Mouse (Mus musculus) heart, postnatal 4 days (tissue): ENCODE measurements around the gene Cbx1. TPM values are rescaled to one million over a fixed set of nuclear protein-coding genes. Genes with fewer than 3 reads are reported as not detected.

Experiments
- DNase-seq: peaks from one replicate; pipeline ENCODE4 v3.0.0; 2021
- total RNA-seq, 2 experiments: library from RNA; stranded (reverse); gene quantifications; 2 replicates each; pipeline ENCODE4 v1.2.3; 2021

Gene Cbx1
- 10 to 100 TPM; 69.6 to 72.0 TPM for total RNA-seq

DNA sequence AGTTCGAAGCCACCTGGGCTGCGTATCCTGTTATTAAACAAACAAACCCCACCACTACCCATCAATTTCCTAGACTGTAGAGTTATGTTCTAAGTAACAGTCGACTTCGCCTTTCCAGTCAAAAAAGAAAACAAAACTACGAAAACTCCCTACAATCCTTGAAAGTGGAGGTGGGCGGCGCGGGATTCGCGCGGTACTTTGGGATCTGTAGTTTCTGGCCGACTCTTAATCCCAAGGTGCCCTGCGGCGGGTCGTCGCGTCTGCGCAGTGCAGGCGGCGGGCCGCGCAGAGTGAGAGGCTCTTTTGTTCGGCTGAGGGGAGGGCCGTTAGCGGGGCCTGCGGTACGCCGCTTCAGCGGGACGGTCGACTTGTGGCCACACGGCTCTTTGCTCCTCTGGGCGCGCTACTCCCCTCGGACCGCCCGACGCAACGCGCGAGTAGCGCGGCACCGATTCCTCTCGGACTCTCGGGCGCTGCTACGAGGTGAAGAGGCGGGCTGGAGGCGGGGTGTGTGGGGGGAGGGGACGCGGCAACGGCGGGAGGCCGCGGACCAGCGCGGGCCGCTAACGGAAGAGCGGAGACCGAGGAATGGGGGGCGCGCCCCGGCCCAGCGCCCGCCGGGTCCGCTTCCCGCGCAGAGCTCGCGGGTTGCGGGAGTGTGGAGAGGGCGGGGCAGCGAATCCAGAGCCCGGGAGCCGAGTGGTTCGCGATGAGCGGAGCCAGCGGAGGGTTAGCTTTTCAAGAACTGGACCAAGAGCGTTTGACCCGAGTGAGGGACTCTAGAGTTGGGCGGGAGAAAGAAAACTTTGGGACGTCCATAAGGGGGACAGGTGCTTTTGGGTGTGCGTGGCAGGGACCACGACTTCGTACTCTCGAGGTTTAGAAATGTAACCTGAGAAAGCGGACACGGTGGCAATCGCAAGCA lies at the start of gene Cbx1:
Gene Cbx1 (plus strand): TSS at position 257 of the 925 bp plus-strand sequence.
- peak; percentile 91 for DNase-seq

DNA sequence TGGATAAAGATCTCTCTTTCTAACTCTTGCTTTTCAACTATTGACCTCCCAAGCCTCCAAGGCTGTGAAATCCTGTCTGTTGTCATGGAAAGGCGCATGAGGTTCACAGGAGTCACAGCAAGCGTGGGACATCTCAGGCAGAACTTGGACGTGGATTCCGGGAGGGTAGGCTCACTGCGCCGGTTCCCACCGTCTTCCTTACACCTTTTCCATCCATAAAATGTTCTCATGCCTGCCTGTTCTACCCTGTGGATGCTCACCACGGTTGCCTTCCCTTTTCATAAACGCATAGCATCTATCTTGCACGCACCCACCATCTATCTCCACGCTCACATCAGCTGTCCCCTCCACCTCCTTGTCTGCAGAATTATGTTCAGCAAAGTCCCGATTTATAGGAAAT lies 48.1 kb upstream of the Cbx1 start:
- no peak for DNase-seq

DNA sequence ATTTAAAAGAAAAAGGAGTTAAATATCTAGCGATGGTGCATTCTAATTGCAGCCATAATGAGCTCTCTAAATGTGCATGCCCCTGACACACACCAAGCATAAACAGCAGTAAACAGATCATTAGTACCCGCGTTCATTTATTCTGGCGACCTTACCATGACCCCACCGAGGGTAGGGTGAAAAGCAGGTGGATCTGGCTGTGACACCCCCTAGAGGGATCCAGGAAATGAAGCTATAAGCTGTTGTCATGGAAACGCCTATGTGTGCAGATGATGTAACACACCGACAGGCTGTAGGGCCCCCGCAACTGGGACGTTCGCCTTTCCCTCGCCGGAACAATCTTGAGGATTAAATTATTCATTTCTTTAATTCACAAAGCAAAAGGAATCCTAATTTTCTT lies 46.9 kb upstream of the Cbx1 start:
- no peak for DNase-seq

GRCm38 (mm10) chr11:96743000-96743399 lies 45.9 kb upstream of the Cbx1 start:
- no peak for DNase-seq

- no peak for DNase-seq
Observed at GRCm38 (mm10) chr11:96743891-96744290, 45.0 kb upstream of the Cbx1 start.

- no peak for DNase-seq
Observed at GRCm38 (mm10) chr11:96746648-96747047, 42.3 kb upstream of the Cbx1 start.

- no peak for DNase-seq
Observed at GRCm38 (mm10) chr11:96747555-96747954, 41.4 kb upstream of the Cbx1 start.

DNA sequence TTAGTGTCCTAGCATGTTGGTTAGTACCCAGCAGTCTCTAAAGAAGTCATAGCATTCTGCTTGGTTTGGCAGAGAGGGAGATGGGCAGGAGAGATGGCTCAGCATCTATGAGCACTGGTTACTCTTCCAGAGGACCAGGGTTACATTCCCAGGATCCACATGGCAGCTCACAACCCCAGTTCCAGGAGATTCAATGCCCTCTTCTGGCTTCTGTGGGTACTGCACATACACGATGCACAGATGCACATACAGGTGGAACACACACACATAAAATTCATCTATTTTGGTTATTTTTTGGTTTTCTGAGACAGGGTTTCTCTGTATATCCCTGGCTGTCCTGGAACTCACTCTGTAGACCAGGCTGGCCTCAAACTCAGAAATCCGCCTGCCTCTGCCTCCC lies 33.6 kb upstream of the Cbx1 start:
- no peak for DNase-seq

GRCm38 (mm10) chr11:96757421-96757820 lies 31.5 kb upstream of the Cbx1 start:
- DNase-seq, result no peak

GRCm38 (mm10) chr11:96758402-96758801 lies 30.5 kb upstream of the Cbx1 start:
- DNase-seq, result no peak

GRCm38 (mm10) chr11:96760042-96760441 lies 28.9 kb upstream of the Cbx1 start:
- peak; percentile 66 for DNase-seq

- no peak for DNase-seq
Observed at GRCm38 (mm10) chr11:96761984-96762383, 26.9 kb upstream of the Cbx1 start.

DNA sequence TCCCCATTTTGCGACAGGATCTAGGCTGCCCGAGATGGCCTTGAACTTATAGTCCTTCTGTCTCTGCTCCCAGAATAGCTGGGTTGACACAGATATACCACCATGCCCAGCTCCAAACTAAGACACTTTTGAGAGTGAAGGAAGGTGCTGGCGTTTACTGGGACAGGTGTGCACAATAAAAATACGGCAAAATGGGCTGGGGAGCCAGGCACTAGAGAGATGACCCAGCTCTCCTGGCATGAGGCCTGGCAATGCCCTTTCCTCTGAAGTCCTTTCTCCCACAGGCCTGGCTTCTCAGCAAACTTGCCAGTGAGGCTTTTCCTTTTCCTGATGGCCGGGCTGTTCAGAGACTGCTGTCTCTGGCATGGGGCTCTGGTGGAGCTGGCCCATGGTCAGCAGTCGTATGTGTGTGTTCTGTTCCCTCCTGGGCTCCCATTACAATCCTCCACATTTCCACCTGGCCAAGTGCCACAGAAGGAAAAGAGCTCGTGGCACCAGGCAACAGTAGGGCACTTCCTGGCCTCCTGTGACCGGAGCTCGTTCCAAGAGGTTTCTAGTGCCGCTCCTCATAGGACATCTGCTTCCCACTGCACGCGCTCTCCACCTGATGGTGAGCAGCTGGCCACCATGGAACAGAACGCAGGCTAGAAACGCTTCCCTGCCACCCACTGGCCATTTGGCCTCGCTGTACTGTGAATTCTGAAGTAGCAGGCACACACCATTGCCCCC lies 26.0 kb upstream of the Cbx1 start:
- peak; percentile 31 for DNase-seq

GRCm38 (mm10) chr11:96764511-96765350 lies 24.2 kb upstream of the Cbx1 start:
- no peak for DNase-seq

DNA sequence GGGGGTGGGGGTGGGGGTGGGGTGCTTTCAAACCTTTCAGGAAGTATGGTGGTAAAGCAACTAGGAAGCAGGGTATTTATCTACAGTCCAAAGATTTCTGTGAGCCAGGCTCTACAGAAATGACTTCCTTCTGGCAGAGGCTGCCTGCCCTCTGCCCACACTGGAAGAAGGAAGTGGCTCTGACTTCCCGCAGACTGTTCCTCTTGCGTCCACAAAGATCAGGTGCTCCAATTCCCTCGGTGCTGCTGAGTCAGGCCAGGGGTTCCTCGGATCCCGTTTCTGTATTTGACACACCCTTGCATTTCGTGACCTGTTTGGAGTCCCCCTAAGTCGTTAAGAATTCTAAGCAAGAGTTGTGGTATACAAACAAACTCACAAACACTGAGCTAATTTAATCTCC lies 23.3 kb upstream of the Cbx1 start:
- peak; percentile 21 for DNase-seq

- no peak for DNase-seq
Observed at GRCm38 (mm10) chr11:96766555-96766954, 22.4 kb upstream of the Cbx1 start.

DNA sequence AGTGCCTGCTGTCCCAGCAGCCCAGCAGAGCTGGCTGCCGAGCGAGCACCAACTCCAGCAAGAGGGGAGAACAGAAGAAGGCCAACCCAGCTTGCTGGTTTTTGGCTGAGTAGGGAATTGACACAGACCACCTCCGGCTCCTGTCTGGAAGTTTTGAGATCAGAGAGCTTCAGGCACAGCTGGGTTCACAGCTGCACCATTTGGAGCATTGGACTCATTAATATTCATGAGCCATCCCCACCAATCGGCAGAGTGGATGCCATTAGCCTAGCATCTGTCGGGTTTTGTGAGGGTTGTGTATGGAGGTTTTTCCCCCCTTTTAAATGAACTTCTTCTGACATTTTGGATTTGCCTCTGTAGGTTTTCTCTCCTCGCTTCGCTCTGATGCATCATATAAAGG lies 21.8 kb upstream of the Cbx1 start:
- DNase-seq, result no peak

- no peak for DNase-seq
Observed at GRCm38 (mm10) chr11:96768240-96768639, 20.7 kb upstream of the Cbx1 start.

DNA sequence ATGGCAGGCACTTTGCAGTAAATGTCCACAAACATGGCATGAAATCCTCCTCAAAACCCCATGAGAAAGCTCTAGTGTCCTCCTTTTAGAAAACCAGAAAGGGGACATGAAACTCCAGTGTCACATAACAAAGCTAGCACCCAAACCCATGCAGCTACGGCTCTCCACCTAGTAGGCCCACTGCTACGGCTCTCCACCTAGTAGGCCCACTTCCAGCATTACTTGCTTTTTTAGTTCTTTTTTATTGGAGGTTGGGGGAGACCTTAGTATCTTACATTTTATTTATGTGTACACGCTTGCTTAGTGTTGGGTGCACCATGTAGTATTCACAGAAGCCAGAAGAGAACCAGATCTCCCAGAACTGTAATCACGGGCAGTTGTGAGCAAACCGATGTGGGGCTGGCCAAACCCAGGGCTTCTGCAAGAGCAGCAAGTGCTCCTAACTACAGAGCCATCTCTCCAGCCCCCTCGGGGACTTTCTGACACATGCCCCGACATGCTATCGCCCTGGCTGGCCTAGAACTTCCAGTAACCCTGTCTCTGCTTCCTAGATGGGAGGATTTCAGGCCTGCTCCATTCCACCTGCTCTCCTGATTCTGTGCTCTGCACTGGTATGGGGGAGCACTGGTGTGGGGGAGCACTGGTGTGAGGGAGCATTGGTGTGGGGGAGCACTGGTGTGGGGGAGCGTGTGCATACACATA lies 17.5 kb upstream of the Cbx1 start:
- DNase-seq, result no peak

DNA sequence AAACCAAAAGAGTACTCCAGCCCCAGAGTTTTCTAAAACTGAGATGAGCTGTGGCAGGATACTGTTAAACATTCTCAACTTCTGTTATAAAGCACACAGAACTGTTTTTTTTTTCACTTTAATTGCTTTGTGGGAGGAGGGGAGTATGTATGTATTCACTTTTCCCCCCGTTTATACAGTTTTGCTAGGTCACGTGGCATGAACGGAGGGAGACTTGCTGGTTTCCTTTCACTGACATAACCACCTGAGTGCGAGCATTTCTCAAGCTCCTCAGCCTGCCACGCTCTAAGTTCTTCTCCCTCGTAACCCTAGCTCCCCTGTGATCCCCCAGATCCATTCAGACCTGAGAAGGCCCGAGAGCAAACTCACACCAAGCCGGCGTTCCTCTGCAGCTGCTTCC lies 16.5 kb upstream of the Cbx1 start:
- DNase-seq, result no peak

- no peak for DNase-seq
Observed at GRCm38 (mm10) chr11:96774536-96774935, 14.4 kb upstream of the Cbx1 start.

GRCm38 (mm10) chr11:96775063-96775462 lies 13.9 kb upstream of the Cbx1 start:
- no peak for DNase-seq
